Mouse (Mus musculus) MEL (cell line): Measurements from ENCODE around the gene Olfr1179. TPM values are rescaled to one million over a fixed set of nuclear protein-coding genes. Genes with fewer than 3 reads are reported as not detected.
"Not testable (repeated sequence)": the region's sequence is repeated elsewhere in the genome, so short reads cannot be mapped to it uniquely, and the experiment has no call there.

Experiments
- DNase-seq: peaks from one replicate; pipeline ENCODE4 v3.0.0; 2011; ENCODE audit warnings: low read depth, low spot score
- H3K27ac ChIP-seq: 2 replicates; pipeline ENCODE4 v1.5.1; 2012; ENCODE audit warnings: low read depth, mild to moderate bottlenecking, control low read depth, low read length, moderate library complexity; ENCODE audit not compliant: control insufficient read depth
- H3K27me3 ChIP-seq, 2 experiments: fragments of 150-350 bp in 1 of 2; sonication (generic) in 1 of 2; 2 replicates each; pipeline ENCODE4 v1.6.1; 2012; ENCODE audit warnings: low read length in 2 of 2, mild to moderate bottlenecking in 2 of 2, improper control_type of control experiment in 1 of 2, moderate library complexity in 1 of 2; ENCODE audit not compliant: insufficient read depth in 2 of 2, control insufficient read depth in 1 of 2
- H3K36me3 ChIP-seq, 2 experiments: 2 replicates each; pipeline ENCODE4 v1.6.1; 2012 to 2014; ENCODE audit warnings: low read length in 2 of 2, improper control_type of control experiment in 1 of 2, inconsistent platforms in 1 of 2, mild to moderate bottlenecking in 1 of 2; ENCODE audit not compliant: insufficient read depth in 2 of 2, control insufficient read depth in 1 of 2
- H3K4me1 ChIP-seq, 2 experiments: fragments of 150-350 bp in 1 of 2; sonication (generic) in 1 of 2; 2 replicates each; pipeline ENCODE4 v1.6.1; 2012; ENCODE audit warnings: low read length in 2 of 2, improper control_type of control experiment in 1 of 2, mild to moderate bottlenecking in 1 of 2; ENCODE audit not compliant: insufficient read depth in 2 of 2, control insufficient read depth in 1 of 2
- H3K4me3 ChIP-seq, 2 experiments: fragments of 150-350 bp in 1 of 2; sonication (generic) in 1 of 2; 2 replicates each; pipeline ENCODE4 v1.5.1; 2012; ENCODE audit warnings: low read depth in 2 of 2, low read length in 2 of 2, mild to moderate bottlenecking in 2 of 2, moderate library complexity in 2 of 2, control low read depth in 1 of 2, improper control_type of control experiment in 1 of 2; ENCODE audit not compliant: control insufficient read depth in 1 of 2, insufficient read depth in 1 of 2
- H3K79me2 ChIP-seq: 2 replicates; pipeline ENCODE4 v1.6.1; 2012; ENCODE audit warnings: mild to moderate bottlenecking, low read length, moderate library complexity; ENCODE audit not compliant: control insufficient read depth, poor library complexity, insufficient read depth
- H3K9ac ChIP-seq: 2 replicates; pipeline ENCODE4 v1.6.1; 2012; ENCODE audit warnings: low read depth, mild to moderate bottlenecking, control low read depth, low read length, moderate library complexity; ENCODE audit not compliant: control insufficient read depth, poor library complexity, severe bottlenecking
- H3K9me3 ChIP-seq: fragments of 150-350 bp; sonication (generic); replicated peaks from 2 replicates; pipeline ENCODE4 v1.6.1; 2012; ENCODE audit warnings: mild to moderate bottlenecking, low read length, improper control_type of control experiment, moderate library complexity; ENCODE audit not compliant: insufficient read depth
- BHLHE40 ChIP-seq: IDR thresholded peaks from 2 replicates; pipeline ENCODE4 v1.6.1; 2012; ENCODE audit warnings: low read depth, mild to moderate bottlenecking, inconsistent platforms, low read length, improper control_type of control experiment, borderline replicate concordance
- CHD1 ChIP-seq: IDR thresholded peaks from 2 replicates; pipeline ENCODE4 v1.6.1; 2012; ENCODE audit warnings: low read depth, mild to moderate bottlenecking, inconsistent platforms, low read length, improper control_type of control experiment
- CHD2 ChIP-seq: IDR thresholded peaks from 2 replicates; pipeline ENCODE4 v1.6.1; 2011; ENCODE audit warnings: low read length, improper control_type of control experiment
- CTCF ChIP-seq, 3 experiments: IDR thresholded peaks in 2 of 3; conservative IDR thresholded peaks in 1 of 3; 2 replicates each; pipeline ENCODE4 v1.5.1; 2011 to 2012; ENCODE audit warnings: low read length in 3 of 3, low read depth in 2 of 3, mild to moderate bottlenecking in 2 of 3, improper control_type of control experiment in 1 of 3, inconsistent platforms in 1 of 3, mixed read lengths in 1 of 3, moderate library complexity in 1 of 3; ENCODE audit not compliant: control insufficient read depth in 1 of 3, insufficient read depth in 1 of 3, poor library complexity in 1 of 3, severe bottlenecking in 1 of 3
- E2F4 ChIP-seq: IDR thresholded peaks from 2 replicates; pipeline ENCODE4 v1.6.1; 2011; ENCODE audit warnings: low read depth, low read length, improper control_type of control experiment, borderline replicate concordance
- ETS1 ChIP-seq: IDR thresholded peaks from 2 replicates; pipeline ENCODE4 v1.6.1; 2012; ENCODE audit warnings: low read depth, mild to moderate bottlenecking, inconsistent platforms, low read length, improper control_type of control experiment, moderate library complexity
- GATA1 ChIP-seq: IDR thresholded peaks from 2 replicates; pipeline ENCODE4 v1.6.1; 2011; ENCODE audit warnings: low read depth, low read length, improper control_type of control experiment
- HCFC1 ChIP-seq: IDR thresholded peaks from 2 replicates; pipeline ENCODE4 v1.6.1; 2012; ENCODE audit warnings: low read depth, mild to moderate bottlenecking, inconsistent platforms, low read length, improper control_type of control experiment, moderate library complexity
- JUND ChIP-seq: IDR thresholded peaks from 2 replicates; pipeline ENCODE4 v1.6.1; 2011; ENCODE audit warnings: low read depth, mild to moderate bottlenecking, improper control_type of control experiment, low read length
- KAT2A ChIP-seq: conservative IDR thresholded peaks from 2 replicates; pipeline ENCODE4 v1.6.1; 2012; ENCODE audit warnings: low read depth, low read length, improper control_type of control experiment, inconsistent platforms
- MAFK ChIP-seq: IDR thresholded peaks from 2 replicates; pipeline ENCODE4 v1.6.1; 2011; ENCODE audit warnings: low read depth, mild to moderate bottlenecking, low read length, improper control_type of control experiment, borderline replicate concordance
- MEF2A ChIP-seq: IDR thresholded peaks from 2 replicates; pipeline ENCODE4 v1.6.1; 2014; ENCODE audit warnings: low read depth, mild to moderate bottlenecking, inconsistent platforms, low read length, improper control_type of control experiment; ENCODE audit not compliant: poor library complexity, insufficient replicate concordance, severe bottlenecking; ENCODE audit errors: extremely low read depth
- MXI1 ChIP-seq: IDR thresholded peaks from 2 replicates; pipeline ENCODE4 v1.6.1; 2011; ENCODE audit warnings: mild to moderate bottlenecking, low read depth, low read length, improper control_type of control experiment
- MYC ChIP-seq: IDR thresholded peaks from 2 replicates; pipeline ENCODE4 v1.6.1; 2011; ENCODE audit warnings: low read depth, mild to moderate bottlenecking, low read length, improper control_type of control experiment, moderate library complexity
- POLR2A ChIP-seq, 2 experiments: IDR thresholded peaks; 2 replicates each; pipeline ENCODE4 v1.6.1; 2011 to 2012; ENCODE audit warnings: low read length in 2 of 2, mild to moderate bottlenecking in 2 of 2, control low read depth in 1 of 2, improper control_type of control experiment in 1 of 2, low read depth in 1 of 2, moderate library complexity in 1 of 2; ENCODE audit not compliant: control insufficient read depth in 1 of 2, insufficient read depth in 1 of 2, poor library complexity in 1 of 2
- POLR2AphosphoS5 ChIP-seq: IDR thresholded peaks from 2 replicates; pipeline ENCODE4 v1.6.1; 2012; ENCODE audit warnings: low read depth, borderline replicate concordance, mild to moderate bottlenecking, inconsistent platforms, low read length, moderate library complexity, mixed read lengths
- TBP ChIP-seq: IDR thresholded peaks from 2 replicates; pipeline ENCODE4 v1.8.0; 2011; ENCODE audit warnings: low read depth, low read length, improper control_type of control experiment
- UBTF ChIP-seq: IDR thresholded peaks from 2 replicates; pipeline ENCODE4 v1.6.1; 2012; ENCODE audit warnings: low read depth, mild to moderate bottlenecking, inconsistent platforms, low read length, improper control_type of control experiment, moderate library complexity, borderline replicate concordance; ENCODE audit not compliant: insufficient read depth
- ZC3H11A ChIP-seq: IDR thresholded peaks from 2 replicates; pipeline ENCODE4 v1.6.1; 2012; ENCODE audit warnings: low read depth, mild to moderate bottlenecking, inconsistent platforms, low read length, improper control_type of control experiment
- ZNF384 ChIP-seq: IDR thresholded peaks from 2 replicates; pipeline ENCODE4 v1.6.1; 2012; ENCODE audit warnings: low read depth, mild to moderate bottlenecking, inconsistent platforms, low read length, improper control_type of control experiment
- polyA plus RNA-seq, 2 experiments: library from polyadenylated mRNA; stranded (reverse) in 1 of 2; unstranded in 1 of 2; fragments of >175 nt in 1 of 2; fragments of >200 nt in 1 of 2; gene quantifications; 2 replicates each; pipeline versions ENCODE4 v1.2.1 to v1.2.4; 2012; ENCODE audit warnings: low replicate concordance in 2 of 2, low read depth in 1 of 2; ENCODE audit not compliant: insufficient read length in 2 of 2, insufficient read depth in 1 of 2, missing spikeins in 1 of 2
- total RNA-seq: library from RNA; depleted of rRNA; stranded (reverse); fragments of 300-350 nt; gene quantifications from 2 replicates; pipeline ENCODE4 v1.2.3, GENCODE M21; 2012; rRNA removed

Gene Olfr1179
- total RNA-seq (not detected in 2 replicates), polyA plus RNA-seq (not detected)

DNA sequence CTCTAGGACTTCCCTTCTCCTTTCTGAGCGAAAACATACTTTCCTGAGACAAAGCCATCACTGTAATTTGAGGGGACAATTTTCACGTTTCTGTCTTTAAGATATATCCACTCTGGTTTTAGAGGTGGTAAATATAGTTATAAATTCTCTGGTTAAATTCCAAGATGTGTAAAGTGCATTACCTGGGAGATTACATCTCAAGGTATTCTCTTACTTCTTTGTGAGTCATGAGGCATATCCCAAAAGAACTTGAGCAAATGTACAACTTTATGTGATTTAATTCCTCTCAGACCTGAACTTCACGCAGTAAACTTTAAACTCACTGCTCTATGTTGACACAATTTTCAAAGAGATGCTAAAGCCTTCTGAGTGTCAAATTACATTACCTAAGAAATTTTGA is at the start of gene Olfr1179:
Gene Olfr1179 (minus strand): TSS at position 101 of the 400 bp plus-strand sequence.
- H3K27me3 ChIP-seq = no peaks in the 10 kb centered on the region
- no peak for TF ChIP-seq ZC3H11A
- no peak for TF ChIP-seq MEF2A
- TF ChIP-seq CHD2 = no peak
- no peak for TF ChIP-seq MYC
- TF ChIP-seq MXI1 = no peak
- no peak for TF ChIP-seq HCFC1
- no peak for TF ChIP-seq MAFK
- no peak for TF ChIP-seq TBP
- no peak for TF ChIP-seq CHD1
- no peak for TF ChIP-seq KAT2A
- no peak for TF ChIP-seq POLR2A (IDR thresholded peaks at IDR 0.05; ENCODE audit: control insufficient read depth in 1 of 2, insufficient read depth in 1 of 2, low read depth in 1 of 2, low read length in 2 of 2, poor library complexity in 1 of 2)
- TF ChIP-seq ETS1 = no peak
- no peak for TF ChIP-seq GATA1
- H3K4me3 ChIP-seq = no peak within 1 kb of the TSS

DNA sequence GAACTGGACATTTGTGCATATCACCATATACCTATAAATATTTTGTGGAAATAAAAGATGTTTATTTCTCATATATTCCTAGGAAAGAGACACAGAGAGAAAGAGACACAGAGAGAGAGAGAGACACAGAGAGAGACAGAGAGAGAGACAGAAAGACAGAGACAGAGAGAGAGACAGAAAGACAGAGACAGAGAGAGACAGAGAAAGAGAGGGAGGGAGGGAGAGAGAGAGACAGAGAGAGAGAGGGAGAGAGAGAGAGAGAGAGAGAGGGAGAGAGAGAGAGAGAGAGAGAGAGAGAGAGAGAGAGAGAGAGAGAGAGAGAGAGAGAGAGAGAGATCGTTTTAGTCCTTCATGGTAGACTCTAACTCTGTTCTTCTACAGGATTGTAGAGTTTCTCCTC is 48.3 kb upstream of the Olfr1179 start, which contains the start of gene Olfr1183:
Gene Olfr1183 (plus strand): TSS at position 301 of the 400 bp plus-strand sequence.
- H3K36me3 ChIP-seq, H3K27me3 ChIP-seq, H3K4me3 ChIP-seq, DNase-seq, H3K9me3 ChIP-seq, H3K4me1 ChIP-seq, H3K79me2 ChIP-seq, H3K27ac ChIP-seq, H3K9ac ChIP-seq: not testable (repeated sequence)

More for the DNA sequence above, at the start of gene Olfr1179:
- Histone ChIP-seq H3K27ac (no peak within 1 kb of the TSS), H3K36me3 (no peaks in the 10 kb centered on the region), H3K4me1 (no peaks in the 10 kb centered on the region), H3K9me3 (no peaks in the 10 kb centered on the region), H3K9ac (no peak within 1 kb of the TSS), H3K79me2 (no peaks in the 10 kb centered on the region)
- no peak for DNase-seq

DNA sequence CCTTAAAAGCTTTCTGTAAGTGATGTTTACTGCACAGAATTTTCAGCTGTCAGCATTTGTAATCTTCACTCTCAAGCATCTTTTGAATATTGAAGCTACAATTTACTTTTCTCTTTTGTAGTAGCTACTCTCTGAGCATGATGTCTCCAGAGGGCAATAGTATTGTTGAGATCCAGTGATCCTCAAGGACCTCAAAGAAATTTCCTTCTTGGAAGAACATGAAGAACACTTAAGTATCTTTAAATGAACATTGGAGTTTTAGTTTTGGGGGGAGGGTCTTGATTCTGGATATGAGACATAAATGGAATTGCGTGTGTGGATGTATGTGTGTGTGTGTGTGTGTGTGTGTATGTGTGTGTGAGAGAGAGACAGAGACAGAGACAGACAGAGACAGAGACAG is 42.8 kb upstream of the Olfr1179 start, which contains the start of gene Gm13757:
Gene Gm13757 (minus strand): TSS at position 101 of the 400 bp plus-strand sequence.
- Histone ChIP-seq H3K9ac (no peak within 1 kb of the TSS), H3K27ac (no peak within 1 kb of the TSS), H3K79me2 (no peaks in the 10 kb centered on the region), H3K9me3 (no peaks in the 10 kb centered on the region), H3K4me1 (no peaks in the 10 kb centered on the region), H3K36me3 (no peaks in the 10 kb centered on the region), H3K27me3 (no peaks in the 10 kb centered on the region), H3K4me3 (no peak within 1 kb of the TSS)
- no peak for DNase-seq
- no peak for TF ChIP-seq POLR2AphosphoS5
- no peak for TF ChIP-seq BHLHE40
- no peak for TF ChIP-seq HCFC1
- TF ChIP-seq ZNF384 = no peak
- TF ChIP-seq E2F4 = no peak
- TF ChIP-seq CTCF (IDR thresholded peaks at IDR 0.05 in 2 of 3, conservative IDR thresholded peaks at IDR 0.05 in 1 of 3; ENCODE audit: control insufficient read depth in 1 of 3, insufficient read depth in 1 of 3, low read depth in 2 of 3, low read length in 3 of 3, poor library complexity in 1 of 3, severe bottlenecking in 1 of 3) = no peak
- TF ChIP-seq JUND = no peak
- no peak for TF ChIP-seq UBTF
